Mouse (Mus musculus) brain, embryonic 14.5 days (tissue): ENCODE measurements around the gene Med9.

Experiments used
- CTCF ChIP-seq: fragments of 200-500 bp; IDR thresholded peaks from 2 replicates; pipeline ENCODE4 v1.5.1; 2012; ENCODE audit warnings: inconsistent platforms, mild to moderate bottlenecking, moderate library complexity, borderline replicate concordance; ENCODE audit not compliant: insufficient read depth, insufficient read length; ENCODE audit errors: extremely low read depth
- POLR2A ChIP-seq: fragments of 200-500 bp; IDR thresholded peaks from 2 replicates; pipeline ENCODE4 v1.6.1; 2012; ENCODE audit warnings: mild to moderate bottlenecking, inconsistent platforms, borderline replicate concordance; ENCODE audit not compliant: poor library complexity, insufficient read depth, insufficient read length, severe bottlenecking; ENCODE audit errors: extremely low read depth

- TF ChIP-seq CTCF (no peak), POLR2A (no peak)
Measured at GRCm38 (mm10) chr11:59952892-59953291, 4.9 kb downstream of the Med9 start.
